Mouse (Mus musculus) erythroid progenitor cell, adult 5-6 weeks (primary cell): ENCODE results near the gene Gbe1. TPM values are rescaled to one million over a fixed set of nuclear protein-coding genes. Genes with fewer than 3 reads are reported as not detected.

Experiments used
- ATAC-seq: replicated peaks from 2 replicates; pipeline ENCODE4 v1.8.0; 2016; ENCODE audit warnings: moderate number of reproducible peaks, mild to moderate bottlenecking, moderate TSS enrichment, inconsistent platforms; ENCODE audit not compliant: poor library complexity, low FRiP score, severe bottlenecking
- total RNA-seq, 2 experiments: library from RNA; stranded (forward) in 1 of 2; stranded (reverse) in 1 of 2; fragments of 150-400 nt in 1 of 2; fragments of 186-747, 209-891 nt in 1 of 2; gene quantifications; 2 replicates each; pipeline versions ENCODE4 v1.2.3 to v1.2.4; 2015 to 2017; ENCODE audit warnings: low replicate concordance in 2 of 2

Gene Gbe1
- 12.2 and 21.3 TPM in 2 replicates for total RNA-seq (2015; ENCODE audit: low replicate concordance)
- total RNA-seq (2017; ENCODE audit: low replicate concordance): 3.0 and 3.1 TPM in 2 replicates

DNA sequence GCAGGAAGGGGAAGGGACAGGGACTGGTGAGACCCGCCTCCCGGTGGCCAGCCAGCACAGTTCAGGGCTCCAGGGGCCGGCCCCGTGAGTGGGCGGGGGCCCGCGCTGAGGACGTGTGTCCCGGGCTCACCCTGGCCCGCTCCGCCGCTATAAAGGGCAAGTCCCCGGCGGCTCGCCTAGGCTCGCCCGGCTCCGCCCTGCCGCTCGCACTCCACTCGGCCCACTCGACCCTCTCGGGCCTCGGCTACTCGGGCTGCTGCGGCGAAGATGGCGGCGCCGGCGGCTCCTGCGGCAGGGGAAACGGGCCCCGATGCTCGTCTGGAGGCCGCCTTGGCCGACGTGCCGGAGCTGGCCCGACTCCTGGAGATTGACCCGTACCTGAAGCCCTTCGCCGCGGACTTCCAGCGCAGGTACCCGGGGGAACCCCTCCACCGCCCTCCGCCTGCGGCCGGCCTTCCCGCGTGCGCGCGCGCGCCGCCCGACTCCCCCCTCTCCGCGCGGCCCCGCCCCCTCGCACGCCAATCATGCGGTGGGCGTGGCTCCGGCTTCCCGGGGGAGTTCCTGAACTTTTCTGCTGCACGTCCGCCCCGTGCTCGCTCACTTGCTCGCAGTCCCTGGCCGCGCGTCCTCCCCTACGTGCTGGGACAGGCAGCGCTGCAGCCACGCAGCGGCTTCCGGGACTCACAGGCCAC lies at the start of gene Gbe1:
Gbe1 (plus strand) TSS at position 64 of the 692 bp plus-strand sequence.
- ATAC-seq: peak; percentile 76

DNA sequence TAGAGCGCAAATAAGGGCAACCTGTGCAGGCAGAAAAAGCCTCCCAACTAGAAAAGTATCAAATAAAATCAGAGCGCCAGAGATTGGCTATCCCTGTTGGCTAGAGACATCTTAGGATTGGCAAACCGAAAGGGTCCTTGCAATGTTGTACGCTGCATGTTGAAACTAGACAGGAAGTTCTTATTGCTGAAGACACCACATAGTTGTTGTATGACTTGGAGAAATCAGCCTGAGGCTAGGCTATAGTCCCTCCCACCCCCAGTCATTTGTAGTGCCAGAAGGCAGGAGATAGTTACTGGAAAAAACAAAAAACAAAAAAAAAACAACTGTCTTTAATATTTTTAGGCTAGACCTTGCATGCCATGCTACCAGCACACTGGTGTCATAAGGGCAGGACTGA lies 3.1 kb upstream of the Gbe1 start:
- no peak for ATAC-seq

DNA sequence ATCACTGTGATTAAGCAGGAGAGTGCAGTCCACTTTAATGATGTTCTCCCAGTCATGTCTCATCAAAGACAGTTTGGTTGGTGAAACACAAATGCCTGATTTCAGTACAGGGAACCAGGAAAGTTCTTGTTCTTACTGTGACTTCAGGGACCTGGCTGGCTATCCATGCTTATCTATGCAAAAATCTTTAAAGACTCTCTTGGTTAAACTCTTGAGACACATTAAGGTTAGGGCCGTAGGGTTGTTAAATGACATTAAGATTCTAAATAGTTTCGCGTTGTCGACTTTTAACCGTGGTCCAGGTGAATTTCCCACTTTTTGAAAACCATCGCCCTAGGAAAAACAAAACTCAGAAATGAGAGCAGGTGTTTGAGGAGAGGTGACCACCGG lies 258 bp upstream of the Gbe1 start:
- ATAC-seq: no peak

DNA sequence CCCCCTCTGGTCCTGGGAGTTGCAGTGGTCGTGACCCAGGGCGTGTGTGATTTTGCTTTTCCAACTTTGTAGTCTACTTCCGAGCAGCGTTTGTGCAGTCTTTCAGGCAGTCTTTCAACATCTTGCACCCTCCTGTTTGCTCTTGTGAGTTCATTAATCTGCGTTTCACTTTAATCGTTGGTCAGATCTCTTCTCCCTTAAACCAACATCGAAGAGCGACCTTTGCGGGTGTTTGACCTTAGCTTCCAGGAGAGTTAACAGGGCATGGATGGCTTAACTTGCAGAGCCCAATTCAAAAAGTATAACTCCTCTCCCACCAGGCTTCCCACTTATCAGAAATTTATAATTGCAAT lies 805 bp downstream of the Gbe1 start:
- no peak for ATAC-seq

DNA sequence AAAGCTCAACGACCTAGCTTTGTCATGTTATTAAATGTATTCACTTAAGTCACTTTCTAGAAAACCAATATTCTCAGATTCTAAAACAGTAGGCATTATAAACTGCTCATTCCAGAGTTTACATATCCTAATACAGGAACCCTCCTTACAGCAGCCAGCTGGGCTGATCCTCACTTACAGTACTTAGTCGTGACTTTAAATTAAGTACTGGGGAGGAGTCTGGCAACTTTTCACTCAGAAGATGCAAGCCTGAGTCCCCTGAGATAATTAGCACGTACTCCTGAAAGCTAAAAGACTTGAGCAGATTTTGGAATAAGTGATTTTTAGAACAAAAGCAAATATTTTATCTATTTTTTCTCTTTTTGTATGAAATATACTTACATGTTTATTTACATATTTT lies 1.5 kb downstream of the Gbe1 start:
- no peak for ATAC-seq

DNA sequence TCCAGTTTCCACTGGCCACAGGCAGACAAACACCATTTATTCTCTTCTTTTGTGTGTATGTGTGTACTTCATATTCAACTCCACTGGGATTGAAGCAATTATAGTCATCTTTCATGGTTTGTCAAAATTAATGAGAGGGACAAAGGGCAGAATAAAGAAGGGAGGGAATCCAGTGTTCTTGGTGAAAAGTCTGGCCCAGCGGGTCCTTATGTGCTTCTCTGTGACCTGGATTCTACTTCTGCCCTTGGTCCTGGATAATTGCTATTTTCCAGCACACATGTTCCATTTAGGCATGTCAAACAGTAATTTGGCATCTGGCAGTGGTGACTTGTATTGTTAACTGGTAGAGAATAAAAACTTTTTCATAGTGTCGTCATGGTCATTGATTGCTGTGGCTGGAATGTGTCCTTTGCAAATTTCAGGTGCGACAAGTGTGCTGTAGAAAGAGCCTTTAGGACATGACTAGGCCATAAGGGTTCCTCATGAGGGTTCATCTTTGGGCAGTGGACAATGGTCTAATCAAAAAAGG lies 2.2 kb downstream of the Gbe1 start:
- ATAC-seq: no peak

DNA sequence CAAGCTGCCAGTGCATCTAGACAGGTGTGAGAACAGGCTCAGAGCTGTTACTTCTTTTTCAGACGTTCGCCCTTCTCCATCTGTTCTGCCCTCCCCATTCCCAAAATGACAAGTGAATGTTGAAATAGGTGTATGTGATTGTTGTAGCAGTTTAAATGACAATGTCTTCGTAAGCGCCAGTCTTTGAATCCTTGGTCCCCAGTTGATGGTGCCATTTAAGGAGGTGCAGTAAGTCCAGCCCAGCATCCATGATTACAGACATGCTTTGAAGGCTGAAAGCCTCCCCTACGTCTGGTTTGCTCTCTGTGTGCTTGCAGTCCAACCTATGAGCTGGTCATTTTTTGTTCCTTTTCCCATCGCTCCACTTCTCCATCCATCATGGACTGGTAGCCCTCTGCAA lies 5.6 kb downstream of the Gbe1 start:
- no peak for ATAC-seq

DNA sequence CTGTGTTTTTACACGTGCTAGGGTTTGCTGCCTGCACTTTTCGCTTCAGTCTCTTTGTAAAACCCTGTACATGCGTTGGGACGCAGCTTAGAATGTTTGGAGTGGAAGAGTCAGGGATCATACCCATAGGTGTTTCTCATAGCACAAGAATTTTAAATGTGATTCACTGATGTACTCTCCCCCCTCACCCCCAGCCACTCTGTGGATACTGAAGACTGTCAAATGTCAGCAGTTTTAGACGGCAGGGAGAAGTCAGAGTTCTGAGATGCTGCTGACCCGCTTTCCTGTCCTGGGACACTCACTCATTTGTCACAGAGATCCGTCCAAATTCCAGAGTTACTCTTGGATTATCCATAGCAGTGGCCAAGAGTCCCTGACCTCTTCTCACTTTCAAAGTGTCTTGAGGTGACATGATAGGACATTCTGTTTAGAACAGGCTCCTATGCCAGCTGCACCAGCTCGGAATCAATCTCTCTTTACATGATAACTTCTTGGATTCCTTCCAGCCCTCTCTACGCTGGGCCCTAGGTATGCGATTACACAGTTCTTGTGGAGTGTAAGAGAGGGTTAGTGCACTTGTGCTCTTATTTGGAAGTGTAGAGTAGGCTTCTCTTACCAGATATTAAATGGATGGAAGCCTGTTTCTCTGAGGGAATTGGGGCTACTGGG lies 7.0 kb downstream of the Gbe1 start:
- ATAC-seq: no peak

DNA sequence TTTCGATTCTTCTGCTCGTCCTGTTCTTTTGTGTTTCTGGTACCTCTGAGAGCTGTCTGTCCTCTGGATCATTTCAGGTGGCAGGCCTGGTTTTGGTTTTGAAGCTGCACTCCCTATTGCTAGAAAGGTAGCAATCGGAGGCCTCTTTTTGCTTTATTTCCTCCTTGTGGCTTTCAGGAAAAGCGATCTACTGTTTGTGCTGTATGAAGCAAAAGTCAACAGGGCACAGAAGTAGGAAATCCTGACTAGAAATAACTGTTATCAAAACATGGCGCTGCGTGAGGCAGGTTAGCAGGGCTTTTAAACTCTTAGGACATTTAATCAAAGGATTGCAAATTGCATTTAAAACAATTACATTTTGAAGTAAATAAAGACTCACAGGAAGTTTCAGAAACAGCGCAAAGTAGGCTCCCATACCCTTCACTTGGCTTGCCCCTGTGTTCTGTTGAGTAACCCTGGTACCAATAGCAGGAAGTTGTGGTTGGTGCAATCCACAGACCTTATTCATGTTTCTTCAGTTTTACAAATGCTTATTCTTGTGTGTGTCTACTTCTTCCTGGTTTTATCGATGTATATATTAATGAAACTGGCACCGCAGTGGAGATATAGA lies 12.7 kb downstream of the Gbe1 start:
- no peak for ATAC-seq

DNA sequence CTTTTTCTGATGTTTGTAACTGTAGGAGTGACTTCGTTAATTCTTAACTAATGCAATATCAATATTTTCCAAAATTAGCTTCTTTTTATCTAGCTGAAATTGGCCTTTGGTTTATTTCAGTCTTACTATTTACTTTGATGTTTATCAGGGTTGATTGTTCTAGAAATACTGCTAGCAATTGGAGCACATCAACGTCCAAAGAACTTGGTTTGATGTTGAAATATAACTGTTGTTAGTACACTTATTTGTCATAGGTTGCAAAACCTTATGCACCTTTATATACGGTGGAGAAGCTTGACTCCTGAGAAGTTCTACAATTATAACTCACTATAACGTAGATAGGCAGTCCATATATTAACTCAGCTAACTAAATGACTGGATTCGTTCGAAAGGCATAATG lies 14.8 kb downstream of the Gbe1 start:
- no peak for ATAC-seq

DNA sequence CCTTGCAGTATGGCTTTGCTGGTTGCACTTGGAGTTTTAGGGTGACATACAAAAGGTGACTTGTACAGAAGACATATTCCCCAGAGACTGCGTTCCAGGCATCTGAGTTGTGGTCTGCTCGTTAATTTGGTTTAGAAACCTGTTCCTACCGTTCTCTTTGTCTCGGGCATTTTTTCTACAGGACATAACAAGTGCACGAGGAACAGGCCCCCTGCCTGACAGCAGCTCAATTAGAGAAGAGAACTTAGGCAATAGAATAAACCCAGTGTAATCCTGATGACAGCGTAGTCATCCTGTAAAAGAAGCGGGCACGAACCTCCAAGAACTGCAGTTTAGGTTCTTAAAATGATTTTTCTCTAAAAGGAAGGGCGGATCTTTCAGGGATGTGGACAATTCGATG lies 15.3 kb downstream of the Gbe1 start:
- no peak for ATAC-seq

DNA sequence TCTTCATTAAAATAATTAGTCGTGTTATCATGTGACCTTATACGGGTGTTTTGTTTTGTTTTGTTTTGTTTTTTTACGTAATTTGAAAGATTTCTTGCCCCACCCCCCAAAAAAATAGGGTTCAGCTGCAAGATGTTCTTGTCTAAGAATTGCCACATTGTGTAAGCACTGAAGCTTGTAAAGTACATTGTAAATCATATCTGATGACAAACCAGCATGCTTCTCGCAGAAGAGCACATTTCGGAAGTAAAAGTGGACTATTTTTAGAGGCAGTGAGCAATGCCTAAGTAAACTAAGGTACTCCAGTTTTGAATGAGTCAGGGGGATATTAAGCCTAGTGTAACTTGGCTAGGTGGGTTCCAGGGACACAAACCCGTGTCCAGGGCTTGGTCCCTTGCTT lies 15.7 kb downstream of the Gbe1 start:
- ATAC-seq: no peak

DNA sequence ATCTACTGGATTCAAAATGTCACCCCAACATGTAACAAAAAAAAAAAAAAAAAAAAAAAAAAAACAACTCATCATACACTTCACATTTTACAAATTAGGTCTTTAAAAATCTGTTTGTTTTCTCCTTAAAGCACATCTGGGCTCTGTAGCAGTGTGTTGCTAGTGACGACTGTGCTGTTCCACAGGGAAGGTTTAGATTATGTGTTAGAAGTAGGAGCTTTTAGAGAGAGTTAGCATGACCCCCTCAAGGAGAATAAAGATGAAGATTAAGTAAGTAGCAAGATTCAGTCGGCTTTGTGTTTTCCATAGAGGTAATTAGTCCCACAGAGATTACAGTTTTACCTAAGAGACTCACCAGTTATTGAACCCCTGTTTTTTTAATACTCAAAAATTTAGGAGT lies 16.3 kb downstream of the Gbe1 start:
- no peak for ATAC-seq

DNA sequence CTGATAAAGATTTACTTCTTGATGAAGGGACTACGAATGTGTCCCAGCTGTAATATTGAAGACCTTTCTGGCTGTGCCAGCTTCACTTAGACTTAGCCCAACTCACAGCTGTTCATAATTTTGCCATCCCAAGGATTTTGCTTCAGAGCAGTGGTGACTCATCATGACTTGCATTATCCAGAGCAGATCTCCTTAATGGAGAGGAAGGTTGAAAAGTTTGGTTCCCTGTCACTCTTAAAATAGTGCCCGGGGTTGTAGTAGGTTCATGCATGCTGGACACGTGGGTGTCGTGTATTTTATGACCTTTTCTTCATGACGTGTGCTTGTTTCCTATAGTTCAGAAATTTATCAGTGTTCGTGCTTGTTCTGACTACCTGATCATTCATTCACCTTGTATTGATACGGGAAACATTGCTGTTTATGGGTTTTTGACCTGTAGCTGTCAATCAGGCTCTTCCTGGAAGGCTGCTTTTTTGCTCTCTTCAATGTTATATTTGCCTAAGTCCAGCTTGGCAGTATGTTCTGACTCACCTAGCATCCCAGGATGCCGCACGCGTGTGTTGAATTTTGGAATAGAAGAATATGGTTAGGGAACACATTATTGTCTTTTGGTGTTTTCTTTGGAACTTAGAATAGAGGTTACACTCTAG lies 17.0 kb downstream of the Gbe1 start:
- no peak for ATAC-seq

DNA sequence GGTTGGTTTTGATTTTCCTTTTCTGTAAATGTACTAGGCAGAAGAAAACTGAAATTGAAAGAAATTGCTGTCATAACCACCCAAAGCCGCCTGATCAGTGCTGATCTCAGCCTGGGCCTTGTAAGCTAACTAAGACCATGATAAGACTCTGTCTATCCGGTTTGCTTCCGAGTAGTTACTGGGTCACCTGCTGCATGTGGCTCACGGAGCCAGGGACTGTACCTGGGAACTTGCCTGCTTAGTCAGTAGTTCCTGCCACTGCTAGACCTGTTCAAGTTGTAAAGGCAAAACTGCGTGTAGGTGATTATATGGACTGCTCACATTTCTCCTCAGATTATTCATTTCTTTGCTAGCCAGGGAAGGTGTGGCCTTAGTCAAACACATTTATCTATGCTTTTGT lies 21.1 kb downstream of the Gbe1 start:
- ATAC-seq: no peak

DNA sequence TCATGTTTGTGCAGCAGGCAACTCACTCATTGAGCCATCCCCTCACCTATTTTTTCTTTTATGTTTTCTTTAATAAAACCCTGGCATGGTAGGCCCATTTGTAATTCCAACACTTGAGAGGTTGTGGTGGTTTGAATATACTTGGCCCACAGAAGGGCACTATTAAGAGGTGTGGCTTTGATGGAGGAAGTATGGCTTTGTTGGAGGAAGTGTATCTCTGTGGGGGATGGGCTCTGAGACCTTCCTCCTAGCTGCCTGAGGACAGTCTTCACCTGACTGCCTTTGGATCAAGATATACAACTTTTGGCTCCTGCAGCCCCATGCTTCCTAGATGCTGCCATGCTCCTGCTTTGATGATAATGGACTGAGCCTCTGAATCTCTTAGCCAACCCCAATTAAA lies 21.7 kb downstream of the Gbe1 start:
- no peak for ATAC-seq

DNA sequence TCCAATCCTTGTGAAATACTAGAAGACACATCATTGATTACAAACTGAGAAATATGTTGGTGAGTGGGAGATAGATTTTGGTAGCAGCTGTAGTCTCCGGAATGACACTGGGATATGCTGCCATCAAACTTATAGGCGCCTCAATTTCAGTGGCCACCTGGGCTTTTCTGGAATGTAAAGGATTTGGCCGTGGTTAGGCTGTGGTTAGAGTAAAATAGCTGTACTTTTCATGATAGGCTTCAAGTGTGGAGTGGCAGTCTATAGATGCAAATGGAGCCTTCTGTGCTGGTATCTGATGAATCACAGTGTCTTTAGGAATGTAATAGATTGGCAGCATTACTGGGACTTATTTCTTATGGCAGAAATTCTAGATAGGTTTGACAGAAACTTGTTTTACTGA lies 23.9 kb downstream of the Gbe1 start:
- no peak for ATAC-seq

DNA sequence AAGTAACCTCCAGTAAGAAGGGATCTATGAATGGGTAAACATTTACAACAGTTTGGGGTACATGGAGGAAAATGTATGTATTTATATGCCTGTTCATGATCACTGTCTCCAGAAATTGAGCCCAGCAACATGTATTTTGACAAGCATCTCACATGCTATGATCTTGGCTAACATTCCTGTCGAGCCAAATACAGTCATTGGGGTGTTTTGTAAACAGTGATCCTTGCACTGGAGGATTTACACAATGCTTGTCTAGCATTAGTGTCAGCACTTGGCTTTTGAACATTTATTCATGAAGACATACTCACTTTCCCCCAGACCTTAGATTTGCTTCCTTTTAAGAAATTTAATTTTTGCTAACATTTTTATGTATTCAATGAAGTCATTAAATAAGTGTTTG lies 30.7 kb downstream of the Gbe1 start:
- ATAC-seq: no peak

DNA sequence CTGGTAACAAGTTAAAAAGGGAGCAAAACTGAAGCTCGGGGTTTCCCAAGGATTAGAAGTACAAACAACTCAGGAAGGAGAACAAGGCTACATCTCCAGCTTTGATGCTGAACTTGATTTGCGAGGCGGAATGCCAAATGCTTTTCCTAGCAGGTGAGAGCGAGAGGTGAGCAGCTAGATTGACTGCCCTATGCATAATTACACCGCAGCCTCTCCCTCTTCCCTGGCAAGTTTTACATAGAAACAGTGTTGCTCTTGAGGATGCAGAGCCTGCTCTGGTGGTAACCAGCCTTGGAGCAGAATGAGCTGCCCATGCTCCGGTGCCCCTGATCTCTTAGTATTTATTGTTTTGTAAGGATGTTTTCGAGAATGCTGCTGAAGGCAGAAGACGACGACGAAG lies 31.9 kb downstream of the Gbe1 start:
- ATAC-seq: no peak

DNA sequence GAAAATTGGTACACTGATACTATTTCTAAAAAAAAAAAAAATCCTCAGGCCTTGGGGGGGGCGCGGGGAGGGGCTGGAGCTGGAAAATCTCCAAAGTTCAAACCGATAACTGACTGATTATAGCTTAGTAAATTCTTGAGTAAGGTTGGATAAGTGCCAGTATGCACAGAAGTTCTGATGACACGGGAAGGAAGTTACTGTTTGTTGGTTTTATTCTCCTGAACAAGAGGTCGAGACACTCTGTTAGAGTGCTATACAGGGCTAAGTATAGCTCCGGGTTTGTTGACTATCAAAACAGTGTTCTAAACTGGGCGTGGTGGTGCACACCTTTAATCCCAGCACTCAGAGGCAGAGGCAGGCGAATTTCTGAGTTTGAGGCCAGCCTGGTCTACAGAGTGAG lies 36.3 kb downstream of the Gbe1 start:
- ATAC-seq: no peak
